Mouse (Mus musculus) Patski (cell line): ENCODE data around the gene Vegfb. TPM values are rescaled to one million over a fixed set of nuclear protein-coding genes. Genes with fewer than 3 reads are reported as not detected.

Experiments used
- ATAC-seq: fragments of 100-300 bp; one replicate; pipeline ENCODE4 v1.8.0; 2021
- CTCF ChIA-PET: fragments of 350-600 bp; sonication (Branson Sonifier 250); formaldehyde crosslinking; loops from one replicate; lab custom pipeline; 2022; ENCODE audit warnings: inconsistent platforms; lab: Charles Lee
- POLR2A ChIA-PET: fragments of 350-600 bp; sonication (Branson Sonifier 250); formaldehyde crosslinking; loops from one replicate; lab custom pipeline; 2022; ENCODE audit warnings: antibody characterized with exemption, inconsistent platforms; lab: Charles Lee
- DNase-seq: peaks from one replicate; pipeline ENCODE4 v3.0.0-alpha.2; 2011; ENCODE audit warnings: low read depth, low spot score
- H3K27me3 ChIP-seq: fragments of 371-371 bp; one replicate; pipeline ENCODE4 v1.5.1; 2021
- CTCF ChIP-seq: fragments of 100-300 bp; IDR thresholded peaks from one replicate; pipeline ENCODE4 v1.5.1; 2021
- in situ Hi-C: fragments of 300-500 bp; cut with MboI; formaldehyde crosslinking; loops from 3 replicates; pipeline ENCODE4 v1.11.1; 2018; ENCODE audit warnings: low pct_unique_long_range_greater_than_20kb, mixed read lengths
- polyA plus RNA-seq: library from polyadenylated mRNA; unstranded; gene quantifications from one replicate; pipeline ENCODE4 v1.2.3, GENCODE M21; 2021

Vegfb gene
- polyA plus RNA-seq, 1 experiment from 2014 or later: 87.1 TPM

GRCm38 (mm10) chr19:6974211-6975205, 12.9 kb downstream of the Vegfb start, which contains the start of gene Ppp1r14b:
Gene Ppp1r14b (plus strand): TSS chr19:6974968.
- no peak for TF ChIP-seq CTCF
- POLR2A ChIA-PET: interaction anchor here (0.6 to 7.0 kb wide), 11 partner anchors 14 to 1412 kb away, joined by 3 to 44 read pairs (median 4); partner anchors contain the start of genes Bad, Gpr137, Nudt22 and Prdx5

DNA sequence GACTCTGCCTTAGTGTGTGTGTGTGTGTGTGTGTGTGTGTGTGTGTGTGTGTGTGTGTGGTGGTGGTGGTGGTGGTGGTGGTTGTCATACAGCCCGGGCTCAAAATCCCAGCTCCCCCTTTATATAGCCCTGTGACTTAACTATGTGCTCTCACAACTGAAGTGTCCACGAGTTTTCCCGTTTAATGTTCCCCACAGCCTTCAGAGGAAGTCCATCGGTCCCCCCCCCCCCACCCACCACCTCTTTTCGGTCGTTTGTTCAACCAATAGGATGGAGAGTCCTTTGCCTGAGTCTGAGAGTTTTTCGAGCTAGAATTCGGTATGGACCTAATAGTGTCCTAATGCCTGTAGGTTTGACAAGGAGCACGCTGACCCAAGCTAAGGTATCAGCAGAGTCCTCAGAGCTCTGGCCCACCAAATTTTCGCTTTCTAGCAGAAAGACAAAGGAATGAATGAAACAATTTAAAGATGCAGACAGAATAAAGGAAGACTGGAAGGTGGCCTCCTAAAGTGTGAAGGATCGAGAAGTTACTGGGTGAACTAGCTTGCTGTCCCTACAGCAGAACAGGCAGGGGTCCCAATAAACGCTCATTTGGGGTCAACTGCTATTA, 13.8 kb downstream of the Vegfb start:
- no peak for TF ChIP-seq CTCF
- DNase-seq: no peak
- CTCF ChIA-PET: interaction anchor here (1.1 kb wide), 1 partner anchor 11 kb away, joined by 3 read pairs; no protein-coding TSS in a partner anchor

More at GRCm38 (mm10) chr19:6974211-6975205, 12.9 kb downstream of the Vegfb start, which contains the start of gene Ppp1r14b:
- in situ Hi-C loops: loop anchor here (5.0 kb wide), 1 partner anchor 52 kb away; the partner anchor contains the start of gene Esrra
- peak; percentile 29 for ATAC-seq
- H3K27me3 ChIP-seq: no peaks in the 10 kb centered on the region
- DNase-seq: no peak
- CTCF ChIA-PET: interaction anchor here (0.8 to 5.5 kb wide), 5 partner anchors 10 to 51 kb away, joined by 3 to 36 read pairs (median 3); partner anchors contain the start of genes Catsperz and Esrra

DNA sequence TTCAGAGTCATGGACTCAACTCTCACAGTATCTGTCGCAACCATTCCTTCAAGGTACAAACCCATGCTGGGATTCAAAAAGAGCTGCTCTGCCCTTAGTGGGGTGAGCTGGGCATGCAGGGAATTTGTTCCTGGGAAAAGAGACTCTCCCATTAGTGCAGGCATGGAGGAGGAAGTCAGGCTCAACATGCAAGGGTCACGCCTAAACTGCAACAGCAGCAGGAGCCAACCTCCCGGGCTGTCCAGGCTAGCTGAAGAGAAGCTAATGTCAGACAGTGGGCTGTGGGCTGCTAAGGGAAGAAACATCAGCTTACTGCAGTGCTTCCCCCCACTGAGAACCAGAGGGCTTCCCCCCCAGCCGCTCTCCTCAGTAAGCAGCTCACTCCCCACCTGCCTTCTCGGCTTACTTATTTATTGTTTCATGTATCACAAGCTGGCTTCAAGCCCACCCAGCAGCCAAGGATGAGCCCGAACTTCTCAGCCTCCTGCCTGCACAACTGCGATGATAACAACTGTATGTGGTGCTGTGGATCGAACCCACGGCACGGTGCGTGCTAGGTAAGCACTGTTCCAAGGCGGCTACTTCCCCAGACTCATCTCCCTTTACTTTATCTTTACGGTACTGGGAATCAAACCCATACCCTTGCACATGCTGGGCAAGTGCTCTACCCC, 15.1 kb downstream of the Vegfb start:
- DNase-seq: no peak
- POLR2A ChIA-PET: interaction anchor here (0.8 to 3.7 kb wide), 3 partner anchors 15 to 31 kb away, joined by 3 to 20 read pairs (median 3); partner anchors contain the start of gene Bad
- in situ Hi-C loops: no loop called here
- no peaks in the 10 kb centered on the region for H3K27me3 ChIP-seq
- TF ChIP-seq CTCF: no peak
- no peak for ATAC-seq
- CTCF ChIA-PET: interaction anchor here (1.1 to 1.4 kb wide), 3 partner anchors 7 to 22 kb away, joined by 3 to 4 read pairs (median 4); no protein-coding TSS in a partner anchor

More for the DNA sequence above, 13.8 kb downstream of the Vegfb start:
- POLR2A ChIA-PET: interaction anchor here (0.7 to 7.0 kb wide), 6 partner anchors 15 to 622 kb away, joined by 3 to 44 read pairs (median 4); partner anchors contain the start of genes Bad, Gpr137 and Vegfb
- H3K27me3 ChIP-seq: no peaks in the 10 kb centered on the region
- no peak for ATAC-seq
- in situ Hi-C loops: no loop called here

- in situ Hi-C loops: no loop called here
- DNase-seq (no peak), ATAC-seq (no peak)
- ChIA-PET POLR2A (interaction anchor here (0.6 to 3.7 kb wide), 4 partner anchors 11 to 30 kb away, joined by 3 to 20 read pairs (median 5); partner anchors contain the start of genes Bad and Gpr137), CTCF (interaction anchor here (1.1 to 3.6 kb wide), 5 partner anchors 8 to 47 kb away, joined by 3 to 21 read pairs (median 4); no protein-coding TSS in a partner anchor)
- no peak for TF ChIP-seq CTCF
- H3K27me3 ChIP-seq: no peaks in the 10 kb centered on the region
These were observed 15.8 kb downstream of the Vegfb start for GRCm38 (mm10) chr19:6971644-6972043.

DNA sequence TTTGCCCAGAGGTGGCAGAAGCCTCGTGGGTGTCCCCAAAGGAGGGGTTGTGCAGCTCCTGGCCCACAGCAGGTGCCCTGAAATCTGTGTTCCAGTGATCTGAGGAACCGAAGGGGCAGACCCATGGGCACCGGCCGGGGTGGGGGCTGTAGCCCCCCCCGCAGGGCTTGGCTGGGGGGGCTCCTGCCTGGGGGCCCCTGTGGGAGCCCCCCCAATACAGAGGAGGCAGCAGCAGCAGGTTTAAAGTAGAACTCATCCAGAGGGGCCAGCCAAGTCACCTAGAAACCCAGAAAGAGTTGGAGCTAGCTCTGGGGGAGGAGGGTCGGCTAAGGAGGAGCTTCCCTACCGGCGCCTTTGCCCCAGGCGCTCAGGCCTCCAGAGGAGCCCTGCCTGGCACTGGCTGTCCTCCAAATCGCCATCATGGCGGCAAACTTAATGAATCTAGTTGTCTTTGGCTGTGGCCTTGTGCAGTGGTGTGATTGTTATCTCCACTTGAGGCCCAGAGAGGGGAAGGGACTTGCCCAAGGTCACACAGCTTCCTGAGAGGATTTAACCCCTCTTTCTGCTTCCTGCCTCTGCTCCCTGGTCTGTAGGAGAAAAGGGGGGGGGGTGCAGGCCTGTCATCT, 16.9 kb downstream of the Vegfb start:
- CTCF ChIA-PET: interaction anchor here (1.0 to 3.6 kb wide), 8 partner anchors 9 to 48 kb away, joined by 3 to 21 read pairs (median 8); partner anchors contain the start of gene Fkbp2
- TF ChIP-seq CTCF: no peak
- H3K27me3 ChIP-seq: no peaks in the 10 kb centered on the region
- POLR2A ChIA-PET: interaction anchor here (0.6 to 3.7 kb wide), 7 partner anchors 14 to 130 kb away, joined by 3 to 20 read pairs (median 4); partner anchors contain the start of genes Bad, Gpr137 and Rps6ka4
- DNase-seq: no peak
- in situ Hi-C loops: no loop called here
- ATAC-seq: no peak

- DNase-seq (no peak), ATAC-seq (peak; percentile 65)
- no peaks in the 10 kb centered on the region for H3K27me3 ChIP-seq
- ChIA-PET CTCF (interaction anchor here (1.0 to 3.6 kb wide), 8 partner anchors 9 to 48 kb away, joined by 3 to 21 read pairs (median 8); partner anchors contain the start of gene Fkbp2), POLR2A (interaction anchor here (0.6 to 3.7 kb wide), 7 partner anchors 11 to 130 kb away, joined by 3 to 20 read pairs (median 4); partner anchors contain the start of genes Bad, Gpr137 and Rps6ka4)
- in situ Hi-C loops: no loop called here
- TF ChIP-seq CTCF: no peak
These were observed 17.6 kb downstream of the Vegfb start for GRCm38 (mm10) chr19:6969665-6970381.

GRCm38 (mm10) chr19:6969291-6969664, 18.2 kb downstream of the Vegfb start:
- no peak for TF ChIP-seq CTCF
- H3K27me3 ChIP-seq: no peaks in the 10 kb centered on the region
- ATAC-seq (no peak), DNase-seq (no peak)
- ChIA-PET POLR2A (interaction anchor here (0.9 to 3.7 kb wide), 4 partner anchors 12 to 26 kb away, joined by 3 to 20 read pairs (median 6); partner anchors contain the start of genes Bad and Gpr137), CTCF (interaction anchor here (1.1 to 3.6 kb wide), 5 partner anchors 10 to 45 kb away, joined by 6 to 21 read pairs (median 11); partner anchors contain the start of gene Fkbp2)
- in situ Hi-C loops: no loop called here
